Comparison of ENCODE assay signal across 16 mouse cellular contexts in the genomic region with DNA sequence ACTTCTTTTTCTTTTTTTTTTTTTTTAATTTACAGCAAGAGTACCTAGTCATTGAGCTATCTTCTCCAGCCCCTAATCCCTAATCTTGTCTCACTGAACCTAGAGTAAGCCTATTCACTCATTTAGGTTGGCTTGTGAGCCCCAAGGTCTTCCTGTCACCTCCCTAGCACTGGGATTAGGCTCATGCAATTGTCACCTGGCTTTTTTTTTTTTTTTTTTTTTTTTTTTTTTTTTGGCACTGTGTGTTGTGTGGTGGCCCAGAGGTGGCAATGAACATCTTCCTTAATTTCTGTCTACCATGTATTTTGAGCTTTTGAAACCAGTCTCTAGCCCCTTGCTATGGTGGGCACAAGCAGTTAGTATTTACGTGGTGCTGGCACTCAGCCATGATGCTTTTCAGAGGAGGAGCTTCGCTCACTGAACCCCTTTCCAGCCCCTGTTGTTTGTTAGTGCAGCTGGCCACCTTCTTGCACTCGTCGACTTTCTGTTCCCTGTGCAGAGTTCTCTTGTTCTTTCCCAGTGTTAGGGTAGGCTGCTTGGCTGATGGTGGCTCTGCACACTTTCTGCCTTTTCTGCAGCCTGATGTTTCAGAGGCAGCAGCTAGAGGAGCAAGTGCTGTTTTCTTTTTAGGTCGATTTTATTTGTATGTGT. TPM values are rescaled to one million over a fixed set of nuclear protein-coding genes. Genes with fewer than 3 reads are reported as not detected.
DNase-seq lines count a peak whose midpoint lies in the region; ATAC-seq and TF ChIP-seq lines count a peak whose summit lies in the region.
"Had no signal": no experiment of that assay in that cellular context is flagged by ENCODE, and none has a peak within 500 bp of the region (broad histone marks: within the 10 kb centered on the region; RNA-seq: fewer than 3 reads in every experiment).

No protein-coding gene starts in this region.

- TF ChIP-seq CTCF in olfactory bulb, adult 2 months (IDR thresholded peaks at IDR 0.05; ENCODE audit: insufficient read depth, low read depth, low read length), result no peak

- no peaks in the 10 kb centered on the region for H3K27me3 ChIP-seq in hindbrain, embryonic 13.5 days
- no peaks in the 10 kb centered on the region for H3K27me3 ChIP-seq in hindbrain, embryonic 11.5 days (ENCODE audit: control insufficient read depth, insufficient read depth, low read length)
- H3K27me3 ChIP-seq in neural tube, embryonic 13.5 days, result no peaks in the 10 kb centered on the region
- H3K27me3 ChIP-seq in neural tube, embryonic 15.5 days (replicated peaks), result no peaks in the 10 kb centered on the region
- H3K27me3 ChIP-seq: heart, embryonic 15.5 days; liver, embryonic 12.5 days had no signal

- H3K4me3 ChIP-seq in hindbrain, embryonic 13.5 days, result no peak overlapping the region
- H3K4me3 ChIP-seq in hindbrain, embryonic 11.5 days (ENCODE audit: low read depth, low read length), result no peak overlapping the region
- no peak overlapping the region for H3K4me3 ChIP-seq in neural tube, embryonic 13.5 days
- no peak overlapping the region for H3K4me3 ChIP-seq in neural tube, embryonic 15.5 days (replicated peaks)
- H3K4me3 ChIP-seq in olfactory bulb, adult 2 months (ENCODE audit: insufficient read depth, low read depth, low read length), result no peak overlapping the region
- H3K4me3 ChIP-seq: heart, embryonic 15.5 days; liver, embryonic 12.5 days; midbrain, embryonic 10.5 days had no signal

- no peaks in the 10 kb centered on the region for H3K9me3 ChIP-seq in hindbrain, embryonic 13.5 days
- no peaks in the 10 kb centered on the region for H3K9me3 ChIP-seq in hindbrain, embryonic 11.5 days (ENCODE audit: control insufficient read depth, low read length)
- H3K9me3 ChIP-seq in neural tube, embryonic 13.5 days, result no peaks in the 10 kb centered on the region
- H3K9me3 ChIP-seq in neural tube, embryonic 15.5 days (replicated peaks), result no peaks in the 10 kb centered on the region
- H3K9me3 ChIP-seq: heart, embryonic 15.5 days; liver, embryonic 12.5 days; midbrain, embryonic 10.5 days had no signal

- H3K4me2 ChIP-seq in hindbrain, embryonic 13.5 days, result no peak overlapping the region
- H3K4me2 ChIP-seq in hindbrain, embryonic 11.5 days (replicated peaks; ENCODE audit: low read depth, low read length), result no peak overlapping the region
- H3K4me2 ChIP-seq in neural tube, embryonic 13.5 days, result no peak overlapping the region
- no peak overlapping the region for H3K4me2 ChIP-seq in neural tube, embryonic 15.5 days
- H3K4me2 ChIP-seq: heart, embryonic 15.5 days; liver, embryonic 12.5 days had no signal

- H3K4me1 ChIP-seq in hindbrain, embryonic 13.5 days (replicated peaks), result peaks cover 26% of the 10 kb centered on the region
- no peaks in the 10 kb centered on the region for H3K4me1 ChIP-seq in hindbrain, embryonic 11.5 days (replicated peaks; ENCODE audit: control insufficient read depth, insufficient read depth, low read length)
- H3K4me1 ChIP-seq in neural tube, embryonic 13.5 days (replicated peaks), result peaks cover 32% of the 10 kb centered on the region
- H3K4me1 ChIP-seq in neural tube, embryonic 15.5 days, result peaks cover 6% of the 10 kb centered on the region
- no peaks in the 10 kb centered on the region; the same call in 1 of the 2 replicates for H3K4me1 ChIP-seq in olfactory bulb, adult 2 months (ENCODE audit: control insufficient read depth, insufficient read depth, low read length)
- H3K4me1 ChIP-seq: midbrain, embryonic 10.5 days had no signal

- 64% methylated on average over 5 of the region's 5 CpGs for WGBS in hindbrain, embryonic 13.5 days
- WGBS in hindbrain, embryonic 11.5 days, result 86% methylated on average over 5 of the region's 5 CpGs
- WGBS in neural tube, embryonic 13.5 days, result 67% methylated on average over 5 of the region's 5 CpGs
- 51% methylated on average over 5 of the region's 5 CpGs for WGBS in neural tube, embryonic 15.5 days
- WGBS in olfactory bulb, adult 2 months, result 18% methylated on average over 5 of the region's 5 CpGs

- no peaks in the 10 kb centered on the region; the same call in 1 of the 2 replicates for H3K36me3 ChIP-seq in hindbrain, embryonic 13.5 days
- H3K36me3 ChIP-seq in hindbrain, embryonic 11.5 days (ENCODE audit: control insufficient read depth, insufficient read depth, low read length), result no peaks in the 10 kb centered on the region
- H3K36me3 ChIP-seq in neural tube, embryonic 13.5 days, result 0 out of 2 replicates have a peak, but pooled peaks cover 4% of the 10 kb centered on the region
- H3K36me3 ChIP-seq in neural tube, embryonic 15.5 days, result no peaks in the 10 kb centered on the region
- H3K36me3 ChIP-seq: heart, embryonic 15.5 days had no signal

- ATAC-seq in hindbrain, embryonic 13.5 days (ENCODE audit: low FRiP score), result no peak
- no peak for ATAC-seq in hindbrain, embryonic 11.5 days (ENCODE audit: low FRiP score)
- ATAC-seq in neural tube, embryonic 13.5 days (ENCODE audit: low read depth), result no peak
- no peak for ATAC-seq in neural tube, embryonic 15.5 days (ENCODE audit: low FRiP score)
- ATAC-seq: liver, embryonic 12.5 days had no signal

- TF ChIP-seq POLR2A in olfactory bulb, adult 2 months (IDR thresholded peaks at IDR 0.05; ENCODE audit: insufficient read depth, low read depth, low read length), result no peak

- peak overlapping the region; percentile 69; the same call in 1 of the 2 replicates for H3K27ac ChIP-seq in hindbrain, embryonic 13.5 days
- H3K27ac ChIP-seq in hindbrain, embryonic 11.5 days (ENCODE audit: low read depth, low read length), result no peak overlapping the region
- H3K27ac ChIP-seq in neural tube, embryonic 13.5 days (replicated peaks), result peak overlapping the region; percentile 64; the same call in 1 of the 2 replicates
- no peak overlapping the region for H3K27ac ChIP-seq in neural tube, embryonic 15.5 days (replicated peaks)
- H3K27ac ChIP-seq in olfactory bulb, adult 2 months (ENCODE audit: insufficient read depth, low read depth, low read length), result peak overlapping the region; percentile 70; the same call in 1 of the 2 replicates
- H3K27ac ChIP-seq: heart, embryonic 15.5 days; liver, embryonic 12.5 days; midbrain, embryonic 10.5 days had no signal

- DNase-seq in hindbrain, embryonic 11.5 days (ENCODE audit: low spot score), result no peak
- DNase-seq in thymus, postnatal 25 days, result peak; percentile 51
- no peak for DNase-seq in right cerebral cortex, postnatal 25 days
- no peak for DNase-seq in kidney, postnatal 36 days
- DNase-seq: adrenal gland, postnatal 36 days; cerebellum, adult 11 months; gastrocnemius, postnatal 36 days; kidney, postnatal 25 days; lung, postnatal 14 days had no signal

- H3K9ac ChIP-seq in hindbrain, embryonic 13.5 days, result no peak overlapping the region
- no peak overlapping the region for H3K9ac ChIP-seq in hindbrain, embryonic 11.5 days (ENCODE audit: low read depth, low read length)
- no peak overlapping the region for H3K9ac ChIP-seq in neural tube, embryonic 13.5 days
- no peak overlapping the region for H3K9ac ChIP-seq in neural tube, embryonic 15.5 days (replicated peaks)
- H3K9ac ChIP-seq: heart, embryonic 15.5 days; liver, embryonic 12.5 days had no signal

RNA-seq across cellular contexts. Expression of a gene that starts 11.3 kb away (rescaled TPM):
- 156 and 158 TPM in 2 replicates for polyA plus RNA-seq in hindbrain, embryonic 13.5 days (2015; fragmentation: Nextera tagmentation; extraction: Ambion mirVana)
- 142 and 146 TPM in 2 replicates for polyA plus RNA-seq in hindbrain, embryonic 11.5 days (2014; fragmentation: Nextera tagmentation; extraction: Ambion mirVana)
- 149 and 160 TPM in 2 replicates for polyA plus RNA-seq in neural tube, embryonic 13.5 days (2015; fragmentation: Nextera tagmentation; extraction: Ambion mirVana)
- polyA plus RNA-seq in neural tube, embryonic 15.5 days (2015; fragmentation: Nextera tagmentation; extraction: Ambion mirVana), result 110 and 111 TPM in 2 replicates
- polyA plus RNA-seq in olfactory bulb, adult 2 months (2012; ENCODE audit: insufficient read depth, insufficient read length, low replicate concordance, missing spikeins), result 109 and 120 TPM in 2 replicates

RNA-seq across cellular contexts. Expression of a gene that starts 34.6 kb away (rescaled TPM):
- polyA plus RNA-seq in hindbrain, embryonic 13.5 days (2015; fragmentation: Nextera tagmentation; extraction: Ambion mirVana), result 25.7 and 27.7 TPM in 2 replicates
- 16.0 and 16.9 TPM in 2 replicates for polyA plus RNA-seq in hindbrain, embryonic 11.5 days (2014; fragmentation: Nextera tagmentation; extraction: Ambion mirVana)
- 22.7 and 23.5 TPM in 2 replicates for polyA plus RNA-seq in neural tube, embryonic 13.5 days (2015; fragmentation: Nextera tagmentation; extraction: Ambion mirVana)
- polyA plus RNA-seq in neural tube, embryonic 15.5 days (2015; fragmentation: Nextera tagmentation; extraction: Ambion mirVana), result 24.5 and 27.0 TPM in 2 replicates
- polyA plus RNA-seq in olfactory bulb, adult 2 months (2012; ENCODE audit: insufficient read depth, insufficient read length, low replicate concordance, missing spikeins), result not detected in 2 replicates

RNA-seq across cellular contexts. Expression of a gene that starts 34.7 kb away (rescaled TPM):
- 53.5 and 55.0 TPM in 2 replicates for polyA plus RNA-seq in hindbrain, embryonic 13.5 days (2015; fragmentation: Nextera tagmentation; extraction: Ambion mirVana)
- polyA plus RNA-seq in hindbrain, embryonic 11.5 days (2014; fragmentation: Nextera tagmentation; extraction: Ambion mirVana), result 53.9 and 61.7 TPM in 2 replicates
- polyA plus RNA-seq in neural tube, embryonic 13.5 days (2015; fragmentation: Nextera tagmentation; extraction: Ambion mirVana), result 54.6 and 58.4 TPM in 2 replicates
- polyA plus RNA-seq in neural tube, embryonic 15.5 days (2015; fragmentation: Nextera tagmentation; extraction: Ambion mirVana), result 51.1 and 54.4 TPM in 2 replicates
- polyA plus RNA-seq in olfactory bulb, adult 2 months (2012; ENCODE audit: insufficient read depth, insufficient read length, low replicate concordance, missing spikeins), result not detected in 2 replicates

Comparison
In these comparisons a context has a peak if more than half of its experiments do, and no peak if none do; other contexts are left out.
1. H3K27ac ChIP-seq: peak in hindbrain, embryonic 13.5 days (single experiment), neural tube, embryonic 13.5 days (single experiment) and olfactory bulb, adult 2 months (single experiment); none in hindbrain, embryonic 11.5 days (single experiment) and neural tube, embryonic 15.5 days (single experiment).
2. RNA of a gene that starts 34.7 kb away (polyA plus RNA-seq): 53.5 to 55.0 TPM in hindbrain, embryonic 13.5 days, 54.6 to 58.4 TPM in neural tube, embryonic 13.5 days, 51.1 to 54.4 TPM in neural tube, embryonic 15.5 days and 53.9 to 61.7 TPM in hindbrain, embryonic 11.5 days; not detected in olfactory bulb, adult 2 months; every median in the first group is over 10 times any median in the second.